Mouse (Mus musculus): ENCODE measurements around the gene Fam32a. TPM values are rescaled to one million over a fixed set of nuclear protein-coding genes. Genes with fewer than 3 reads are reported as not detected.

Gene Fam32a
- polyA plus RNA-seq, 1 experiment from 2014 or later: 64.2 TPM

Other genes with a start within 250 kb of the Fam32a start
- gene Cyp4f18, start 210.1 kb upstream of the Fam32a start, polyA plus RNA-seq (2014; fragmentation: Nextera tagmentation; extraction: Ambion mirVana): 0.60 and 2.1 TPM in 2 replicates
- gene Olfr372, start 178.5 kb upstream of the Fam32a start, polyA plus RNA-seq (2014; fragmentation: Nextera tagmentation; extraction: Ambion mirVana): not detected in 2 replicates
- gene Olfr373, start 136.6 kb upstream of the Fam32a start, polyA plus RNA-seq (2014; fragmentation: Nextera tagmentation; extraction: Ambion mirVana): 0.04 TPM in 1 of 2 replicates, not detected in the other
- not detected in 2 replicates for gene Olfr374, start 112.7 kb upstream of the Fam32a start, polyA plus RNA-seq (2014; fragmentation: Nextera tagmentation; extraction: Ambion mirVana)
- gene Tpm4, start 84.8 kb upstream of the Fam32a start, polyA plus RNA-seq (2014; fragmentation: Nextera tagmentation; extraction: Ambion mirVana): 277 and 281 TPM in 2 replicates
- 90.5 and 92.5 TPM in 2 replicates for gene Rab8a, start 58.5 kb upstream of the Fam32a start, polyA plus RNA-seq (2014; fragmentation: Nextera tagmentation; extraction: Ambion mirVana)
- gene Hsh2d, start 30.1 kb upstream of the Fam32a start, polyA plus RNA-seq (2014; fragmentation: Nextera tagmentation; extraction: Ambion mirVana): 0.18 and 0.29 TPM in 2 replicates
- not detected in 2 replicates for gene Cib3, start 6.9 kb upstream of the Fam32a start, polyA plus RNA-seq (2014; fragmentation: Nextera tagmentation; extraction: Ambion mirVana)
- gene Gm11034, start 6.1 kb upstream of the Fam32a start, polyA plus RNA-seq (2014; fragmentation: Nextera tagmentation; extraction: Ambion mirVana): not detected in 2 replicates
- 111 and 119 TPM in 2 replicates for gene Ap1m1, start 20.3 kb downstream of the Fam32a start, polyA plus RNA-seq (2014; fragmentation: Nextera tagmentation; extraction: Ambion mirVana)
- 20.8 TPM in 2 replicates for gene Gm10282, start 85.5 kb downstream of the Fam32a start, polyA plus RNA-seq (2014; fragmentation: Nextera tagmentation; extraction: Ambion mirVana)
- gene Klf2, start 99.3 kb downstream of the Fam32a start, polyA plus RNA-seq (2014; fragmentation: Nextera tagmentation; extraction: Ambion mirVana): 5.3 and 5.5 TPM in 2 replicates
- gene Eps15l1, start 201.7 kb downstream of the Fam32a start, polyA plus RNA-seq (2014; fragmentation: Nextera tagmentation; extraction: Ambion mirVana): 45.8 and 47.4 TPM in 2 replicates
- gene Calr3, start 224.1 kb downstream of the Fam32a start, polyA plus RNA-seq (2014; fragmentation: Nextera tagmentation; extraction: Ambion mirVana): 2.2 TPM in 2 replicates
- 11.6 and 14.0 TPM in 2 replicates for gene 1700030K09Rik, start 224.2 kb downstream of the Fam32a start, polyA plus RNA-seq (2014; fragmentation: Nextera tagmentation; extraction: Ambion mirVana)